Mouse (Mus musculus): ENCODE results near the gene Srrm1.
"Not testable (repeated sequence)": the region's sequence is repeated elsewhere in the genome, so short reads cannot be mapped to it uniquely, and the experiment has no call there.

Gene Srrm1

GRCm38 (mm10) chr4:135300248-135301041 lies 52.7 kb downstream of the Srrm1 start:
- no peak for DNase-seq

GRCm38 (mm10) chr4:135298680-135299079 lies 54.4 kb downstream of the Srrm1 start:
- DNase-seq, result no peak

- peak; percentile 14 to 39 for DNase-seq
These were observed 55.1 kb downstream of the Srrm1 start for GRCm38 (mm10) chr4:135297931-135298546.

GRCm38 (mm10) chr4:135297146-135297545 lies 56.0 kb downstream of the Srrm1 start:
- DNase-seq, result no peak

- no peak for DNase-seq
These were observed 56.6 kb downstream of the Srrm1 start for GRCm38 (mm10) chr4:135296565-135296964.

- DNase-seq, result no peak
These were observed 59.3 kb downstream of the Srrm1 start for GRCm38 (mm10) chr4:135293813-135294212.

GRCm38 (mm10) chr4:135292477-135293089 lies 60.5 kb downstream of the Srrm1 start:
- no peak for DNase-seq

- no peak for DNase-seq
These were observed 61.3 kb downstream of the Srrm1 start for GRCm38 (mm10) chr4:135291841-135292240.

- DNase-seq, result no peak
These were observed 61.9 kb downstream of the Srrm1 start for GRCm38 (mm10) chr4:135291199-135291598.

GRCm38 (mm10) chr4:135287975-135288374 lies 65.1 kb downstream of the Srrm1 start:
- no peak for DNase-seq

- DNase-seq, result no peak
These were observed 66.2 kb downstream of the Srrm1 start for GRCm38 (mm10) chr4:135286833-135287395.

- no peak for DNase-seq
These were observed 67.0 kb downstream of the Srrm1 start for GRCm38 (mm10) chr4:135286033-135286622.

- no peak for DNase-seq
These were observed 67.7 kb downstream of the Srrm1 start for GRCm38 (mm10) chr4:135285436-135285835.

- no peak for DNase-seq
These were observed 69.2 kb downstream of the Srrm1 start for GRCm38 (mm10) chr4:135283875-135284274.

- no peak for DNase-seq
These were observed 69.7 kb downstream of the Srrm1 start for GRCm38 (mm10) chr4:135283417-135283816.

- no peak for DNase-seq
These were observed 70.3 kb downstream of the Srrm1 start for GRCm38 (mm10) chr4:135282651-135283290.

- not testable (repeated sequence) for DNase-seq
These were observed 73.1 kb downstream of the Srrm1 start for GRCm38 (mm10) chr4:135280016-135280415.

- DNase-seq, result no peak
These were observed 76.3 kb downstream of the Srrm1 start for GRCm38 (mm10) chr4:135276681-135277379.

GRCm38 (mm10) chr4:135274761-135275160 lies 78.4 kb downstream of the Srrm1 start:
- DNase-seq, result no peak

- DNase-seq, result no peak
These were observed 79.8 kb downstream of the Srrm1 start for GRCm38 (mm10) chr4:135273307-135273682.

- peak; percentile 79 to 91 for DNase-seq
These were observed 80.3 kb downstream of the Srrm1 start, which contains the start of gene Clic4 for GRCm38 (mm10) chr4:135272640-135273306. Clic4 (minus strand) TSS chr4:135272814.
